Mouse (Mus musculus) midbrain, embryonic 12.5 days (tissue): Measurements from ENCODE around the gene Ptprcap. TPM values are rescaled to one million over a fixed set of nuclear protein-coding genes. Genes with fewer than 3 reads are reported as not detected.

Experiments used
- polyA plus RNA-seq: library from polyadenylated mRNA; unstranded; fragments of >200 nt; fragmentation: Nextera tagmentation; extraction: Ambion mirVana; gene quantifications from 2 replicates; pipeline ENCODE4 v1.2.1, GENCODE M21; 2016

Gene Ptprcap
- polyA plus RNA-seq, 1 experiment from 2014 or later: 0.42 TPM

Other genes with a start within 250 kb of the Ptprcap start
- 16.3 and 18.7 TPM in 2 replicates for gene Tcirg1, start 246.5 kb upstream of the Ptprcap start, polyA plus RNA-seq
- 193 and 210 TPM in 2 replicates for gene Ndufs8, start 240.8 kb upstream of the Ptprcap start, polyA plus RNA-seq
- 0.83 and 0.96 TPM in 2 replicates for gene Aldh3b1, start 223.8 kb upstream of the Ptprcap start, polyA plus RNA-seq
- gene Unc93b1, start 218.4 kb upstream of the Ptprcap start, polyA plus RNA-seq: 8.5 and 10.4 TPM in 2 replicates
- gene Aldh3b3, start 195.0 kb upstream of the Ptprcap start, polyA plus RNA-seq: not detected in 2 replicates
- gene Aldh3b2, start 181.3 kb upstream of the Ptprcap start, polyA plus RNA-seq: 0.62 and 1.0 TPM in 2 replicates
- 0.88 and 1.3 TPM in 2 replicates for gene Acy3, start 167.0 kb upstream of the Ptprcap start, polyA plus RNA-seq
- gene Tbx10, start 160.9 kb upstream of the Ptprcap start, polyA plus RNA-seq: not detected in 2 replicates
- gene Nudt8, start 153.0 kb upstream of the Ptprcap start, polyA plus RNA-seq: 15.6 and 17.6 TPM in 2 replicates
- gene Gm49405, start 153.0 kb upstream of the Ptprcap start, polyA plus RNA-seq: 3.5 and 4.5 TPM in 2 replicates
- gene Doc2g, start 150.3 kb upstream of the Ptprcap start, polyA plus RNA-seq: 3.6 and 5.2 TPM in 2 replicates
- gene Ndufv1, start 140.8 kb upstream of the Ptprcap start, polyA plus RNA-seq: 181 and 188 TPM in 2 replicates
- gene Gstp1, start 115.6 kb upstream of the Ptprcap start, polyA plus RNA-seq: 323 and 328 TPM in 2 replicates
- gene Gstp2, start 107.6 kb upstream of the Ptprcap start, polyA plus RNA-seq: 1.6 and 2.4 TPM in 2 replicates
- gene Gstp3, start 94.0 kb upstream of the Ptprcap start, polyA plus RNA-seq: not detected in 2 replicates
- not detected in 2 replicates for gene Cabp2, start 72.0 kb upstream of the Ptprcap start, polyA plus RNA-seq
- gene Cdk2ap2, start 56.4 kb upstream of the Ptprcap start, polyA plus RNA-seq: 66.7 and 68.0 TPM in 2 replicates
- 27.2 and 29.0 TPM in 2 replicates for gene Pitpnm1, start 53.6 kb upstream of the Ptprcap start, polyA plus RNA-seq
- 59.5 and 63.6 TPM in 2 replicates for gene Aip, start 27.7 kb upstream of the Ptprcap start, polyA plus RNA-seq
- not detected in 2 replicates for gene Gpr152, start 13.8 kb upstream of the Ptprcap start, polyA plus RNA-seq
- gene Cabp4, start 9.6 kb upstream of the Ptprcap start, polyA plus RNA-seq: 0.12 and 0.14 TPM in 2 replicates
- gene Coro1b, start 5.0 kb upstream of the Ptprcap start, polyA plus RNA-seq: 121 and 133 TPM in 2 replicates
- gene Rps6kb2, start 9.8 kb downstream of the Ptprcap start, polyA plus RNA-seq: 62.8 and 63.3 TPM in 2 replicates
- gene Carns1, start 21.9 kb downstream of the Ptprcap start, polyA plus RNA-seq: 3.8 and 4.2 TPM in 2 replicates
- 0.73 and 0.86 TPM in 2 replicates for gene Tbc1d10c, start 37.7 kb downstream of the Ptprcap start, polyA plus RNA-seq
- 709 and 733 TPM in 2 replicates for gene Ppp1ca, start 38.5 kb downstream of the Ptprcap start, polyA plus RNA-seq
- gene Rad9a, start 48.1 kb downstream of the Ptprcap start, polyA plus RNA-seq: 35.0 and 41.5 TPM in 2 replicates
- gene Clcf1, start 60.6 kb downstream of the Ptprcap start, polyA plus RNA-seq: 0.48 and 0.94 TPM in 2 replicates
- gene AC109138.7, start 60.8 kb downstream of the Ptprcap start, polyA plus RNA-seq: not detected in 2 replicates
- 15.2 and 16.1 TPM in 2 replicates for gene Pold4, start 78.3 kb downstream of the Ptprcap start, polyA plus RNA-seq
- 6.0 and 7.5 TPM in 2 replicates for gene Ssh3, start 115.6 kb downstream of the Ptprcap start, polyA plus RNA-seq
- gene Ankrd13d, start 129.5 kb downstream of the Ptprcap start, polyA plus RNA-seq: 17.6 and 18.9 TPM in 2 replicates
- 18.4 and 19.3 TPM in 2 replicates for gene Grk2, start 152.6 kb downstream of the Ptprcap start, polyA plus RNA-seq
- 58.0 and 63.2 TPM in 2 replicates for gene Kdm2a, start 244.7 kb downstream of the Ptprcap start, polyA plus RNA-seq